Mouse (Mus musculus) liver, postnatal 0 days (tissue): Measurements from ENCODE around the gene Rrp8. TPM values are rescaled to one million over a fixed set of nuclear protein-coding genes. Genes with fewer than 3 reads are reported as not detected.
"Not testable (repeated sequence)": the region's sequence is repeated elsewhere in the genome, so short reads cannot be mapped to it uniquely, and the experiment has no call there.

Source experiments
- ATAC-seq: fragments of 200-750 bp; cut with Nextera tagmentation; 2 replicates; pipeline ENCODE4 v1.8.0; 2017; ENCODE audit warnings: mild to moderate bottlenecking, moderate library complexity
- DNase-seq: peaks from one replicate; pipeline ENCODE4 v3.0.0-alpha.2; 2016
- H3K27ac ChIP-seq: fragments of 300-500 bp; sonication (generic); 2 replicates; pipeline ENCODE4 v1.5.1; 2014; ENCODE audit warnings: antibody characterized with exemption, moderate library complexity, mild to moderate bottlenecking, low read depth
- H3K27me3 ChIP-seq: fragments of 300-500 bp; sonication (generic); 2 replicates; pipeline ENCODE4 v1.6.1; 2014; ENCODE audit warnings: low read length, control low read depth, mixed read lengths; ENCODE audit not compliant: insufficient read depth
- H3K36me3 ChIP-seq: fragments of 300-500 bp; sonication (generic); replicated peaks from 2 replicates; pipeline ENCODE4 v1.6.1; 2014; ENCODE audit warnings: mild to moderate bottlenecking, control low read depth, low read length, moderate library complexity, mixed read lengths; ENCODE audit not compliant: insufficient read depth
- H3K4me1 ChIP-seq: fragments of 300-500 bp; sonication (generic); 2 replicates; pipeline ENCODE4 v1.6.1; 2014; ENCODE audit warnings: antibody characterized with exemption, mild to moderate bottlenecking, control low read depth; ENCODE audit not compliant: insufficient read depth
- H3K4me2 ChIP-seq: fragments of 300-500 bp; sonication (generic); 2 replicates; pipeline ENCODE4 v1.6.1; 2014; ENCODE audit warnings: low read depth, mild to moderate bottlenecking, low read length, moderate library complexity, mixed read lengths
- H3K4me3 ChIP-seq: fragments of 300-500 bp; sonication (generic); 2 replicates; pipeline ENCODE4 v1.5.1; 2014; ENCODE audit warnings: low read depth, low read length
- H3K9ac ChIP-seq: fragments of 300-500 bp; sonication (generic); replicated peaks from 2 replicates; pipeline ENCODE4 v1.6.1; 2014; ENCODE audit warnings: mild to moderate bottlenecking, moderate library complexity
- H3K9me3 ChIP-seq: fragments of 300-500 bp; sonication (generic); 2 replicates; pipeline ENCODE4 v1.6.1; 2016; ENCODE audit warnings: mild to moderate bottlenecking, control low read depth, low read length, mixed read lengths
- CTCF ChIP-seq: sonication (generic); IDR thresholded peaks from 2 replicates; pipeline ENCODE4 v1.5.1; 2016; ENCODE audit warnings: antibody characterized with exemption, low read depth
- EP300 ChIP-seq: IDR thresholded peaks from 2 replicates; pipeline ENCODE4 v1.6.1; 2016; ENCODE audit warnings: antibody characterized with exemption, low read depth, mild to moderate bottlenecking
- WGBS: fragments of 180-500 bp; shearing (Covaris S2); extraction: QIAGEN DNeasy Blood & Tissue Kit; methylation state at CpG from one replicate; pipeline ENCODE4 v1.1.7; 2014; ENCODE audit not compliant: insufficient replicate concordance; 5-methylcytosine and 5-hydroxymethylcytosine counted together
- polyA plus RNA-seq: library from polyadenylated mRNA; unstranded; fragments of >200 nt; fragmentation: Nextera tagmentation; extraction: Ambion mirVana; gene quantifications from 2 replicates; pipeline ENCODE4 v1.2.1, GENCODE M21; 2015

The Rrp8 gene
- polyA plus RNA-seq, 1 experiment from 2014 or later = 11.6 TPM

- peaks cover 22% of the 10 kb centered on the region for H3K4me1 ChIP-seq
- peak within 1 kb of the TSS; percentile 94 for H3K4me3 ChIP-seq
- H3K27me3 ChIP-seq = no peaks in the 10 kb centered on the region
- H3K4me2 ChIP-seq = peak within 1 kb of the TSS; percentile 98
- H3K36me3 ChIP-seq = peaks cover 49% of the 10 kb centered on the region
- peak within 1 kb of the TSS; percentile 97 for H3K27ac ChIP-seq
- DNase-seq (peak; percentile 92), ATAC-seq (peak; percentile 99)
- peak within 1 kb of the TSS; percentile 96 for H3K9ac ChIP-seq
- TF ChIP-seq EP300 (no peak), CTCF (no peak)
- under 1% methylated on average over 62 of the region's 62 CpGs for whole genome bisulfite sequencing
- no peaks in the 10 kb centered on the region for H3K9me3 ChIP-seq
These were observed 802 bp downstream of the Rrp8 start, which contains the start of gene Ilk for GRCm38 (mm10) chr7:105736264-105736901. Ilk (plus strand) TSS chr7:105736592.

GRCm38 (mm10) chr7:105735464-105735863 is 1.7 kb downstream of the Rrp8 start:
- H3K9me3 ChIP-seq, DNase-seq, ATAC-seq, H3K27me3 ChIP-seq: not testable (repeated sequence)
- H3K4me2 ChIP-seq = peak overlapping the region; percentile 98
- 41% methylated on average over 4 of the region's 4 CpGs for WGBS
- H3K4me3 ChIP-seq = peak overlapping the region; percentile 94
- peaks cover 40% of the 10 kb centered on the region for H3K36me3 ChIP-seq
- peaks cover 22% of the 10 kb centered on the region for H3K4me1 ChIP-seq
- H3K27ac ChIP-seq = peak overlapping the region; percentile 97
- H3K9ac ChIP-seq = peak overlapping the region; percentile 96

GRCm38 (mm10) chr7:105734826-105735225 is 2.4 kb downstream of the Rrp8 start:
- Histone ChIP-seq H3K27me3 (no peaks in the 10 kb centered on the region), H3K9me3 (no peaks in the 10 kb centered on the region), H3K4me3 (no peak overlapping the region), H3K27ac (no peak overlapping the region), H3K36me3 (peaks cover 34% of the 10 kb centered on the region), H3K4me1 (peaks cover 22% of the 10 kb centered on the region), H3K4me2 (no peak overlapping the region; the same call in 1 of the 2 replicates), H3K9ac (0 out of 2 replicates have a peak overlapping the region, but pooled peaks have one; percentile 12)
- no peak for ATAC-seq
- 83% methylated on average over 8 of the region's 8 CpGs for WGBS
- TF ChIP-seq EP300 (no peak), CTCF (no peak)
- no peak for DNase-seq

- DNase-seq (no peak), ATAC-seq (no peak)
- Histone ChIP-seq H3K27me3 (no peaks in the 10 kb centered on the region), H3K4me2 (no peak overlapping the region), H3K36me3 (peaks cover 34% of the 10 kb centered on the region), H3K4me3 (no peak overlapping the region), H3K4me1 (peaks cover 19% of the 10 kb centered on the region), H3K27ac (no peak overlapping the region), H3K9ac (no peak overlapping the region), H3K9me3 (no peaks in the 10 kb centered on the region)
- no peak for TF ChIP-seq CTCF
- TF ChIP-seq EP300 = no peak
- 90% methylated on average over 11 of the region's 11 CpGs for WGBS
These were observed 3.3 kb downstream of the Rrp8 start for GRCm38 (mm10) chr7:105733836-105734235.

GRCm38 (mm10) chr7:105728701-105729428 is 8.3 kb downstream of the Rrp8 start:
- 71% methylated on average over 6 of the region's 6 CpGs for WGBS
- TF ChIP-seq EP300 (no peak), CTCF (no peak)
- Histone ChIP-seq H3K4me2 (no peak overlapping the region), H3K4me3 (no peak overlapping the region), H3K4me1 (no peaks in the 10 kb centered on the region), H3K9me3 (no peaks in the 10 kb centered on the region), H3K27ac (no peak overlapping the region), H3K36me3 (peaks cover 23% of the 10 kb centered on the region), H3K9ac (no peak overlapping the region), H3K27me3 (no peaks in the 10 kb centered on the region)
- no peak for DNase-seq
- no peak for ATAC-seq

GRCm38 (mm10) chr7:105726980-105727325 is 10.2 kb downstream of the Rrp8 start:
- H3K9me3 ChIP-seq = no peaks in the 10 kb centered on the region
- no peak overlapping the region for H3K9ac ChIP-seq
- H3K27me3 ChIP-seq = no peaks in the 10 kb centered on the region
- WGBS = 62% methylated on average over 4 of the region's 4 CpGs
- H3K4me3 ChIP-seq = no peak overlapping the region
- H3K4me1 ChIP-seq = no peaks in the 10 kb centered on the region
- TF ChIP-seq EP300 = no peak
- no peak for TF ChIP-seq CTCF
- no peak overlapping the region for H3K4me2 ChIP-seq
- DNase-seq (no peak), ATAC-seq (no peak)
- H3K27ac ChIP-seq = no peak overlapping the region
- peaks cover 5% of the 10 kb centered on the region; the same call in 1 of the 2 replicates for H3K36me3 ChIP-seq
